Mouse (Mus musculus) embryonic facial prominence, embryonic 13.5 days (tissue): Measurements from ENCODE around the gene Lrp5. TPM values are rescaled to one million over a fixed set of nuclear protein-coding genes. Genes with fewer than 3 reads are reported as not detected.

ENCODE experiments used
- ATAC-seq: fragments of 200-750 bp; cut with Nextera tagmentation; 2 replicates; pipeline ENCODE4 v1.8.0; 2017; ENCODE audit warnings: low read depth; ENCODE audit not compliant: insufficient number of reproducible peaks, insufficient read depth, low FRiP score, low TSS enrichment
- H3K27ac ChIP-seq: fragments of 300-500 bp; sonication (generic); 2 replicates; pipeline ENCODE4 v1.5.1; 2015; ENCODE audit warnings: moderate library complexity, mild to moderate bottlenecking, inconsistent platforms
- H3K27me3 ChIP-seq: fragments of 300-500 bp; sonication (generic); 2 replicates; pipeline ENCODE4 v1.6.1; 2015; ENCODE audit warnings: mild to moderate bottlenecking, inconsistent platforms
- H3K36me3 ChIP-seq: fragments of 300-500 bp; sonication (generic); 2 replicates; pipeline ENCODE4 v1.6.1; 2015; ENCODE audit warnings: mild to moderate bottlenecking, inconsistent platforms
- H3K4me1 ChIP-seq: fragments of 300-500 bp; sonication (generic); 2 replicates; pipeline ENCODE4 v1.6.1; 2015; ENCODE audit warnings: inconsistent platforms
- H3K4me2 ChIP-seq: fragments of 300-500 bp; sonication (generic); 2 replicates; pipeline ENCODE4 v1.6.1; 2015; ENCODE audit warnings: moderate library complexity, mild to moderate bottlenecking, inconsistent platforms
- H3K4me3 ChIP-seq: fragments of 300-500 bp; sonication (generic); 2 replicates; pipeline ENCODE4 v1.5.1; 2015; ENCODE audit warnings: mild to moderate bottlenecking, inconsistent platforms
- H3K9ac ChIP-seq: fragments of 300-500 bp; sonication (generic); 2 replicates; pipeline ENCODE4 v1.6.1; 2015; ENCODE audit warnings: mild to moderate bottlenecking, inconsistent platforms
- H3K9me3 ChIP-seq: fragments of 300-500 bp; sonication (generic); 2 replicates; pipeline ENCODE4 v1.6.1; 2016; ENCODE audit warnings: inconsistent platforms
- WGBS: fragments of 180-500 bp; shearing (Covaris S2); methylation state at CpG from one replicate; pipeline ENCODE4 v1.1.7; 2015; ENCODE audit warnings: mixed read lengths; 5-methylcytosine and 5-hydroxymethylcytosine counted together
- polyA plus RNA-seq: library from polyadenylated mRNA; unstranded; fragments of >200 nt; fragmentation: Nextera tagmentation; extraction: Ambion mirVana; gene quantifications from 2 replicates; pipeline ENCODE4 v1.2.1, GENCODE M21; 2015

The Lrp5 gene
- polyA plus RNA-seq, 1 experiment from 2014 or later, result 7.9 TPM

- 41% methylated on average over 10 of the region's 10 CpGs for WGBS
- Histone ChIP-seq H3K36me3 (peaks cover 16% of the 10 kb centered on the region), H3K27me3 (no peaks in the 10 kb centered on the region), H3K4me1 (peaks cover 20% of the 10 kb centered on the region), H3K4me3 (peak overlapping the region; percentile 75), H3K27ac (no peak overlapping the region), H3K4me2 (peak overlapping the region; percentile 67), H3K9me3 (no peaks in the 10 kb centered on the region), H3K9ac (peak overlapping the region; percentile 82)
- no peak for ATAC-seq
These were observed 22.8 kb upstream of the Lrp5 start for GRCm38 (mm10) chr19:3709013-3709787.

- under 1% methylated on average over 61 of the region's 61 CpGs for WGBS
- Histone ChIP-seq H3K36me3 (peaks cover 10% of the 10 kb centered on the region), H3K4me1 (peaks cover 20% of the 10 kb centered on the region), H3K27me3 (no peaks in the 10 kb centered on the region), H3K9me3 (no peaks in the 10 kb centered on the region), H3K4me3 (peak within 1 kb of the TSS; percentile 75), H3K9ac (peak within 1 kb of the TSS; percentile 82), H3K4me2 (peak within 1 kb of the TSS; percentile 67), H3K27ac (peak within 1 kb of the TSS; percentile 88)
- ATAC-seq, result peak; percentile 96
These were observed 22.0 kb upstream of the Lrp5 start, which contains the start of gene 1810055G02Rik for GRCm38 (mm10) chr19:3708078-3709012. Gene 1810055G02Rik (plus strand): TSS chr19:3708293.

GRCm38 (mm10) chr19:3707553-3707952 is 21.2 kb upstream of the Lrp5 start:
- Histone ChIP-seq H3K27ac (peak overlapping the region; percentile 88), H3K9ac (peak overlapping the region; percentile 82), H3K36me3 (peaks cover 10% of the 10 kb centered on the region), H3K9me3 (no peaks in the 10 kb centered on the region), H3K4me1 (peaks cover 20% of the 10 kb centered on the region), H3K4me2 (peak overlapping the region; percentile 67), H3K27me3 (no peaks in the 10 kb centered on the region), H3K4me3 (peak overlapping the region; percentile 75)
- WGBS, result 38% methylated on average over 10 of the region's 10 CpGs
- ATAC-seq, result no peak

GRCm38 (mm10) chr19:3706258-3706657 is 19.9 kb upstream of the Lrp5 start:
- Histone ChIP-seq H3K9me3 (no peaks in the 10 kb centered on the region), H3K9ac (no peak overlapping the region), H3K4me2 (no peak overlapping the region), H3K27me3 (no peaks in the 10 kb centered on the region), H3K4me1 (peaks cover 20% of the 10 kb centered on the region), H3K27ac (no peak overlapping the region), H3K4me3 (no peak overlapping the region), H3K36me3 (peaks cover 4% of the 10 kb centered on the region; the same call in 1 of the 2 replicates)
- ATAC-seq, result no peak
- WGBS, result 60% methylated on average over 1 of the region's 1 CpGs

- no peak for ATAC-seq
- 77% methylated on average over 4 of the region's 4 CpGs for WGBS
These were observed 16.1 kb upstream of the Lrp5 start for GRCm38 (mm10) chr19:3702460-3702859.

GRCm38 (mm10) chr19:3699508-3700438 is 13.4 kb upstream of the Lrp5 start:
- Histone ChIP-seq H3K27me3 (no peaks in the 10 kb centered on the region), H3K36me3 (no peaks in the 10 kb centered on the region), H3K27ac (no peak overlapping the region), H3K9ac (no peak overlapping the region), H3K4me3 (no peak overlapping the region), H3K4me2 (no peak overlapping the region), H3K9me3 (no peaks in the 10 kb centered on the region), H3K4me1 (no peaks in the 10 kb centered on the region)
- ATAC-seq, result no peak
- WGBS, result 35% methylated on average over 6 of the region's 6 CpGs

More at GRCm38 (mm10) chr19:3702460-3702859, 16.1 kb upstream of the Lrp5 start:
- Histone ChIP-seq H3K4me2 (no peak overlapping the region), H3K9me3 (no peaks in the 10 kb centered on the region), H3K27me3 (no peaks in the 10 kb centered on the region), H3K36me3 (no peaks in the 10 kb centered on the region), H3K27ac (no peak overlapping the region), H3K9ac (no peak overlapping the region), H3K4me1 (peaks cover 2% of the 10 kb centered on the region), H3K4me3 (no peak overlapping the region)

GRCm38 (mm10) chr19:3698035-3698434 is 11.7 kb upstream of the Lrp5 start:
- no peaks in the 10 kb centered on the region for H3K4me1 ChIP-seq
- no peak overlapping the region for H3K27ac ChIP-seq
- H3K27me3 ChIP-seq, result no peaks in the 10 kb centered on the region
- no peaks in the 10 kb centered on the region for H3K9me3 ChIP-seq
- 86% methylated on average over 7 of the region's 7 CpGs for WGBS
- no peak for ATAC-seq
- no peak overlapping the region for H3K4me2 ChIP-seq
- H3K36me3 ChIP-seq, result no peaks in the 10 kb centered on the region
- no peak overlapping the region for H3K4me3 ChIP-seq
- no peak overlapping the region for H3K9ac ChIP-seq

- H3K4me1 ChIP-seq, result no peaks in the 10 kb centered on the region
- H3K27me3 ChIP-seq, result no peaks in the 10 kb centered on the region
- WGBS, result 87% methylated on average over 8 of the region's 8 CpGs
- H3K4me3 ChIP-seq, result no peak overlapping the region
- no peak overlapping the region for H3K9ac ChIP-seq
- H3K4me2 ChIP-seq, result no peak overlapping the region
- H3K27ac ChIP-seq, result no peak overlapping the region
- no peak for ATAC-seq
- H3K36me3 ChIP-seq, result no peaks in the 10 kb centered on the region
- no peaks in the 10 kb centered on the region for H3K9me3 ChIP-seq
These were observed 9.6 kb upstream of the Lrp5 start for GRCm38 (mm10) chr19:3695976-3696375.

- Histone ChIP-seq H3K4me3 (no peak overlapping the region), H3K4me1 (no peaks in the 10 kb centered on the region), H3K9me3 (no peaks in the 10 kb centered on the region), H3K27me3 (no peaks in the 10 kb centered on the region), H3K27ac (no peak overlapping the region), H3K36me3 (no peaks in the 10 kb centered on the region), H3K9ac (no peak overlapping the region), H3K4me2 (no peak overlapping the region)
- no peak for ATAC-seq
- 77% methylated on average over 4 of the region's 4 CpGs for WGBS
These were observed 9.1 kb upstream of the Lrp5 start for GRCm38 (mm10) chr19:3695471-3695870.

- Histone ChIP-seq H3K4me2 (no peak overlapping the region), H3K9me3 (no peaks in the 10 kb centered on the region), H3K27ac (no peak overlapping the region), H3K4me3 (no peak overlapping the region), H3K9ac (no peak overlapping the region), H3K27me3 (no peaks in the 10 kb centered on the region), H3K4me1 (no peaks in the 10 kb centered on the region), H3K36me3 (no peaks in the 10 kb centered on the region)
- ATAC-seq, result no peak
- 87% methylated on average over 3 of the region's 3 CpGs for WGBS
These were observed 8.6 kb upstream of the Lrp5 start for GRCm38 (mm10) chr19:3695006-3695405.

GRCm38 (mm10) chr19:3694476-3694875 is 8.1 kb upstream of the Lrp5 start:
- Histone ChIP-seq H3K9me3 (no peaks in the 10 kb centered on the region), H3K9ac (no peak overlapping the region), H3K27ac (no peak overlapping the region), H3K4me2 (no peak overlapping the region), H3K4me3 (no peak overlapping the region), H3K36me3 (no peaks in the 10 kb centered on the region), H3K4me1 (no peaks in the 10 kb centered on the region), H3K27me3 (no peaks in the 10 kb centered on the region)
- 85% methylated on average over 2 of the region's 2 CpGs for WGBS
- no peak for ATAC-seq
